Mouse (Mus musculus) bone marrow macrophage, adult 2 months (primary cell): ENCODE results near the gene Rhbdl3.

ENCODE experiments used
- CTCF ChIP-seq: IDR thresholded peaks from 2 replicates; pipeline ENCODE4 v1.5.1; 2012; ENCODE audit warnings: low read depth, mild to moderate bottlenecking, low read length, moderate library complexity
- POLR2A ChIP-seq: IDR thresholded peaks from 2 replicates; pipeline ENCODE4 v1.6.1; 2012; ENCODE audit warnings: mild to moderate bottlenecking, low read depth, low read length, borderline replicate concordance

DNA sequence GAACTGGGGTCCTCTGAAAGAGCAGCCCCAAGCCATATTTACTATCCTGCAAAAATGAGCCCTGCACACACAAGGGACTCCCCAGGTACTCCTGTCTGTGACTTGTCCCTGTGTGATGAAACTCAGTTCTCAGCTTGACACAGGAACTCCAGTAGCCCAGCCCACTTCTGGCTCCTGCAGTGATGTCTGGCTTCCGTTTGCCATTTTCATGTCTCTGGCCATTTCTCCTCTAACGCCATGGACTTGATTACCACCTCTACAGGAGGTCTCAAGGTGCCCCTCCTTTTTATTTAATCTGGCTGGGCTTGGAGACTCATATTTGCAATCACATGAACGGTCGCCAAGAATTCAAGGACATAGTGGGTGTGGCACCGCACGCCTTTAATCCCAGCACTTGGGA, 23.9 kb downstream of the Rhbdl3 start:
- TF ChIP-seq POLR2A, result no peak
- TF ChIP-seq CTCF, result no peak
